Mouse (Mus musculus) ES-Bruce4 (cell line): ENCODE data around the gene Apom. TPM values are rescaled to one million over a fixed set of nuclear protein-coding genes. Genes with fewer than 3 reads are reported as not detected.

Source experiments
- H3K27ac ChIP-seq: 2 replicates; pipeline ENCODE4 v1.5.1; 2012; ENCODE audit warnings: low read length, inconsistent platforms; ENCODE audit not compliant: insufficient read depth
- H3K27me3 ChIP-seq: 2 replicates; pipeline ENCODE4 v1.6.1; 2012; ENCODE audit warnings: mild to moderate bottlenecking, low read length, inconsistent platforms; ENCODE audit not compliant: control insufficient read depth, poor library complexity, insufficient read depth, severe bottlenecking
- H3K36me3 ChIP-seq: 2 replicates; pipeline ENCODE4 v1.6.1; 2012; ENCODE audit warnings: inconsistent platforms, mild to moderate bottlenecking, low read length, moderate library complexity; ENCODE audit not compliant: control insufficient read depth, poor library complexity, insufficient read depth, severe bottlenecking
- H3K4me1 ChIP-seq: one replicate; pipeline ENCODE4 v1.8.1; 2011; ENCODE audit warnings: low read length; ENCODE audit not compliant: control insufficient read depth, insufficient read depth
- H3K4me3 ChIP-seq: 2 replicates; pipeline ENCODE4 v1.5.1; 2011; ENCODE audit warnings: low read depth, mild to moderate bottlenecking, low read length
- H3K9ac ChIP-seq: 2 replicates; pipeline ENCODE4 v1.6.1; 2012; ENCODE audit warnings: low read depth, mild to moderate bottlenecking, inconsistent platforms; ENCODE audit not compliant: poor library complexity, severe bottlenecking
- H3K9me3 ChIP-seq: replicated peaks from 2 replicates; pipeline ENCODE4 v1.6.1; 2012; ENCODE audit warnings: mild to moderate bottlenecking, low read length, inconsistent platforms; ENCODE audit not compliant: control insufficient read depth, poor library complexity, insufficient read depth, severe bottlenecking
- CTCF ChIP-seq: IDR thresholded peaks from one replicate; pipeline ENCODE4 v1.8.1; 2011; ENCODE audit warnings: low read depth, low read length
- EP300 ChIP-seq: IDR thresholded peaks from 2 replicates; pipeline ENCODE4 v1.6.1; 2011; ENCODE audit warnings: low read depth, low read length; ENCODE audit not compliant: insufficient read depth
- POLR2A ChIP-seq: IDR thresholded peaks from one replicate; pipeline ENCODE4 v1.8.1; 2011; ENCODE audit warnings: low read length; ENCODE audit not compliant: insufficient read depth
- polyA plus RNA-seq: library from polyadenylated mRNA; stranded (reverse); fragments of >200 nt; gene quantifications from 2 replicates; pipeline ENCODE4 v1.2.4, GENCODE M21; 2011; ENCODE audit warnings: low read depth; ENCODE audit not compliant: missing spikeins, insufficient read depth, insufficient read length

Apom gene
- polyA plus RNA-seq, 1 experiment: not detected

DNA sequence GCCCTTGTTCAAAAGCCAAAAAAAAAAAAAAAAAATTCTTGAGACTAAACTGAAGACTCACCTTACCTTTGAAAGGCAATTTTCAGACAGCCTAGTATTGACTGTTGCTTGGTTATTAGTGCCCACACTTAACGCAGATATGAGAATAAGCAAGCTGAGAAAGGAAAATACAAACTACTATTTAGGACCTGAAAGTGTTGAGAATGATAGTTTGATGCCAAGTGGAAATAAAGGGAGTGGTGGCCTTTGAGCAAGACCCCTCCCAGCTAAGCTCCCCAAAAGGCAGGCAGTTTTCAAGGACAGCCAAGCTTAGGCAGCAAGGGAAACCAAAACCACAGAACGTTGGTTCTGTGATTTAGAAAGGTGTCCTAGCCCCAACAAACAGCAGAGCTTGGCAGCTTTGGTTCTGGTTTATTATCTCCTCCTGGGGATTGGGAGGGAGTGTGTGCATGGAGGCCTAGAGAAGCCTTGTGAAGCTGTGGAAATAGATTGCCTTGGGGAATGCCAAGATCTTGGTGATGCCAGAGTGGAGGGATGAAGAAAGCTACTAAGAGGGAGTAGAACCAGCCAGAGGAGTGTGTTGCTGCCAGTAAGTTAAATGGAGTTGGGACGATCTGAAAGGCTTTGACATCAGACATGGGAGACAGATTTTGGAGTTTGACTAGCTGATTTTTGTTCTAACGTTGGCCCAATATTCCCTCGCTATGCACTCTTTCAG is 16.2 kb upstream of the Apom start:
- Histone ChIP-seq H3K27me3 (no peaks in the 10 kb centered on the region), H3K9me3 (no peaks in the 10 kb centered on the region), H3K27ac (no peak overlapping the region), H3K4me3 (no peak overlapping the region), H3K9ac (no peak overlapping the region), H3K36me3 (peaks cover 89% of the 10 kb centered on the region), H3K4me1 (no peaks in the 10 kb centered on the region)
- TF ChIP-seq POLR2A: no peak
- TF ChIP-seq EP300: no peak
- TF ChIP-seq CTCF: no peak

DNA sequence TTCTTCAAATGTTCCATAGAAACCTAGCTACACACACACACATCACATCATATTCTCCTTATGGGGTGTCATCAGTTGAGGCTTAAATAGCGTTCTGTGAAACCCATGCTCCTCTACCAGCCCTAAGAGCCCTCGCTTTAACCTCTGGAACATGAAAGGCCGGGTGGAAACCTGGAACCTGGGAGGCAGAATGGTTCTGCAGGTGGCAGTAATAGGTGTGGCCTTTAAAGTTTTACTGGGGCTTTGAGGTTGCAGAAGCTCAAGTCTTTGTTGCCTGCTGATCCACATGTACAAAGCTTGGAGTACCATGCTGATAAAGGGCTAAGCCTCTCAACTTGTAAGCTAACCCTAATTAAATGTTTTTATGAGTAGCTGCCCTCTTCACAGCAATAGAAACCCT is 15.5 kb upstream of the Apom start:
- Histone ChIP-seq H3K4me3 (no peak overlapping the region), H3K9ac (no peak overlapping the region), H3K36me3 (peaks cover 89% of the 10 kb centered on the region), H3K4me1 (no peaks in the 10 kb centered on the region), H3K27me3 (no peaks in the 10 kb centered on the region), H3K27ac (no peak overlapping the region), H3K9me3 (no peaks in the 10 kb centered on the region)
- TF ChIP-seq CTCF (no peak), EP300 (no peak)

DNA sequence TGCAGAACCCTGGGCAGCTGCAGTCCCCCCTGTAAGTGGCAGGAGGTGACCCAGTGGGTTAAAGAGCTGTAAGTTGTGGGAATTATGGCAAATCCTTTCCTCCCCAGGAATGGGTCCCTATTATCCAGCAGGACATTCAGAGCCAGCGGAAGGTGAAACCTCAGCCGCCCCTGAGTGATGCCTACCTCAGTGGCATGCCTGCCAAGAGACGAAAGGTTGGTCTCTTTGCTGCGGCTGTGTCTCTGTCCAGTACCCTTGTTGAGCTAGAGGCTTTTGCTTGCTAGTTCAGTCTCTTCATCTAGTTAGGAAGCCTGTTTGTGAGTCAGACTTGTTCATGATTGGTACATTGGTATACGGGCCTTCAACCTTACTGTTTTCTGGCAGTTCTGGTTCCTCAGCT is 14.3 kb upstream of the Apom start:
- Histone ChIP-seq H3K4me1 (no peaks in the 10 kb centered on the region), H3K9ac (no peak overlapping the region), H3K9me3 (no peaks in the 10 kb centered on the region), H3K27ac (no peak overlapping the region), H3K27me3 (no peaks in the 10 kb centered on the region), H3K4me3 (no peak overlapping the region), H3K36me3 (peaks cover 87% of the 10 kb centered on the region)
- TF ChIP-seq CTCF (no peak), EP300 (no peak), POLR2A (no peak)

DNA sequence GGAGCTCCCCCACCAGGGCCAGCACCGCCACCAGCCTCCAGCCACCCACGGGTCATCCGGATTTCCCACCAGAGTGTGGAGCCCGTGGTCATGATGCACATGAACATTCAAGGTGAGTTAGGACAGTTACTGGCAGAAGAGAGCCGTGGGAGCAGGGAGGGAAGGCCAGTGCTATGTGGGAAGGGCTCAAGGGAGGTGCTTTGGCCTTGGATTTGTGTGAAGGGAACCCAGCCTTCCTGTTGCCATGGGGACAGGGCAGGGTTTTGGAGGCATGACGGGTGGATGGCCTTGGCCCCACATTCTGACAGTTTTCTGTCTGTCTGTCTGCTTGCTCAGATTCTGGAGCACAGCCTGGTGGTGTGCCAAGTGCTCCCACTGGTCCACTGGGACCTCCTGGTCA is 10.1 kb upstream of the Apom start:
- no peak overlapping the region for H3K27ac ChIP-seq
- no peaks in the 10 kb centered on the region for H3K9me3 ChIP-seq
- H3K4me1 ChIP-seq: no peaks in the 10 kb centered on the region
- no peak overlapping the region for H3K4me3 ChIP-seq
- no peak overlapping the region for H3K9ac ChIP-seq
- TF ChIP-seq POLR2A: no peak
- TF ChIP-seq EP300: no peak
- TF ChIP-seq CTCF: no peak
- no peaks in the 10 kb centered on the region for H3K27me3 ChIP-seq
- peaks cover 78% of the 10 kb centered on the region for H3K36me3 ChIP-seq

DNA sequence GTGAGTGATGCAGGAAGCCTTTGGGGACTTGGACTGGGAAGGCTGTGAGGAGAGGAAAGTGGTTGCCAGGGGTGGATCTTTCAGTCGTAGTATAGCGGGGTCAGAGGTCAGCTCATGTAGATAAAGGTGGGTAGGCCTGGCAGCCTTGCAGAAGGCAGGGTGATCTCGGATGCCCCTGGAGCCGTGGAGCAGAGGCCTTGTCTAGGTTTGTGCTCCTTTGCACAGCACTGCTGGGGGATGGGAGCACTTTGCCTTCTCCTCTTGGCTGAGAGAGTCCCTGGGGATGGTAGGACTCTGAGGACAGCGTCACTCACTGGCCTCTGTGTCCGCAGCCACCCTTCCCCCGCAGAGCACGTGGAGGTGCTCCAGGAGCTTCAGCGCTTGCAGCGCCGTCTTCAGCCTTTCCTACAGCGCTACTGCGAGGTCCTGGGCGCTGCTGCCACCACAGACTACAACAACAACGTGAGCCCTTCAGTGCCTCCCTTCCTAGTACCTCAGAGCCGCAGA is 8.7 kb upstream of the Apom start:
- Histone ChIP-seq H3K27ac (no peak overlapping the region), H3K4me3 (no peak overlapping the region), H3K36me3 (peaks cover 63% of the 10 kb centered on the region), H3K9ac (no peak overlapping the region), H3K4me1 (peaks cover 1% of the 10 kb centered on the region), H3K9me3 (no peaks in the 10 kb centered on the region), H3K27me3 (no peaks in the 10 kb centered on the region)
- TF ChIP-seq CTCF (no peak), EP300 (no peak), POLR2A (no peak)

DNA sequence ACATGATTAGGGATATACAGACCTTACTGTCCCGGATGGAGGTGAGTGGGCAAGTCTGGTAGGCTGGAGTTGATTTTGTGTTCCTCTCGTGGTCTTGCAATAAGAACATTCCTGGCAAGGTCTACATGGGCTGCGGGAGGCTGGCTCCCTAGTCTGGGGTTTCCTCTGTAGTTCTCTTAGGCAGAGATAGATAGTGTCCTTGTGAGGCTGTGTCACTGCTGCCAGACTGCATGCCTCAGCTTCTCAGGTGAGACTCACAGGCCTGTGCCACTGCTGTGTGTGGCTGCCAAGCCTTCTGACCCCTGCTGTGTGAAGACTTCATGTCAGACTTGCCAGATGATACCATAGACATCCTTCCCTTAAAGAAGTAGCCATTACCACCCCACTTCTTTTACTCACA is 7.4 kb upstream of the Apom start:
- H3K9me3 ChIP-seq: no peaks in the 10 kb centered on the region
- no peaks in the 10 kb centered on the region for H3K27me3 ChIP-seq
- H3K9ac ChIP-seq: no peak overlapping the region
- peaks cover 51% of the 10 kb centered on the region for H3K36me3 ChIP-seq
- H3K27ac ChIP-seq: no peak overlapping the region
- H3K4me3 ChIP-seq: no peak overlapping the region
- H3K4me1 ChIP-seq: peaks cover 1% of the 10 kb centered on the region
- TF ChIP-seq CTCF: no peak
- no peak for TF ChIP-seq POLR2A
- TF ChIP-seq EP300: no peak
